Mouse (Mus musculus) central nervous system, embryonic 18 days (tissue): ENCODE results near the gene Fbxw18. TPM values are rescaled to one million over a fixed set of nuclear protein-coding genes. Genes with fewer than 3 reads are reported as not detected.

Experiments used
- polyA plus RNA-seq: library from polyadenylated mRNA; depleted of rRNA; stranded (reverse); fragments of >200 nt; gene quantifications from 2 replicates; pipeline ENCODE4 v1.2.3, GENCODE M21; 2012; rRNA removed

Gene Fbxw18
- 0.03 TPM in 1 of 2 replicates, not detected in the other for polyA plus RNA-seq

GRCm38 (mm10) chr9:109702600-109702999 lies at the start of gene Fbxw18:
Gene Fbxw18 (minus strand): TSS chr9:109702700.

GRCm38 (mm10) chr9:109745989-109746388 lies 43.5 kb upstream of the Fbxw18 start, which contains the start of gene Fbxw26:
Gene Fbxw26 (minus strand): TSS chr9:109746089.

GRCm38 (mm10) chr9:109664552-109664951 lies 37.9 kb downstream of the Fbxw18 start, which contains the start of gene Fbxw25:
Gene Fbxw25 (minus strand): TSS chr9:109664652.

Other genes starting within 250 kb of the Fbxw18 start
- gene Fbxw19, start 206.8 kb downstream of the Fbxw18 start, polyA plus RNA-seq, result not detected in 2 replicates
- 0.22 and 0.28 TPM in 2 replicates for gene Fbxw15, start 134.4 kb downstream of the Fbxw18 start, polyA plus RNA-seq
- 0.04 and 0.05 TPM in 2 replicates for gene Fbxw24, start 76.6 kb downstream of the Fbxw18 start, polyA plus RNA-seq
- 0.05 TPM in 1 of 2 replicates, not detected in the other for gene Fbxw25, start 38.0 kb downstream of the Fbxw18 start, polyA plus RNA-seq
- 0.06 TPM in 1 of 2 replicates, not detected in the other for gene Fbxw26, start 43.4 kb upstream of the Fbxw18 start, polyA plus RNA-seq
- 0.24 TPM in 1 of 2 replicates, not detected in the other for gene Fbxw27, start 88.0 kb upstream of the Fbxw18 start, polyA plus RNA-seq
- 0.14 and 0.16 TPM in 2 replicates for gene Spink8, start 109.6 kb upstream of the Fbxw18 start, polyA plus RNA-seq
- gene Nme6, start 130.0 kb upstream of the Fbxw18 start, polyA plus RNA-seq, result 48.0 and 50.6 TPM in 2 replicates
- gene Camp, start 146.9 kb upstream of the Fbxw18 start, polyA plus RNA-seq, result 0.66 TPM in 1 of 2 replicates, not detected in the other
- 8.9 and 9.4 TPM in 2 replicates for gene Cdc25a, start 172.9 kb upstream of the Fbxw18 start, polyA plus RNA-seq
- gene Map4, start 228.8 kb upstream of the Fbxw18 start, polyA plus RNA-seq, result 209 and 216 TPM in 2 replicates